Mouse (Mus musculus) adrenal gland, postnatal 36 days (tissue): Measurements from ENCODE around the gene Ces1d. TPM values are rescaled to one million over a fixed set of nuclear protein-coding genes. Genes with fewer than 3 reads are reported as not detected.

Source experiments
- DNase-seq, 2 experiments: peaks; one replicate each; pipeline ENCODE4 v3.0.0; 2021; ENCODE audit warnings: mixed read lengths in 1 of 2
- total RNA-seq, 2 experiments: library from RNA; stranded (reverse); gene quantifications; 2 replicates each; pipeline ENCODE4 v1.2.3; 2021

Ces1d gene
- total RNA-seq, 2 experiments from 2014 or later, result 219 to 245 TPM

- peak; percentile 21 to 59 for DNase-seq
These were observed 56.9 kb downstream of the Ces1d start for GRCm38 (mm10) chr8:93140696-93141095.

GRCm38 (mm10) chr8:93132196-93132595, 65.4 kb downstream of the Ces1d start:
- DNase-seq, result no peak

DNA sequence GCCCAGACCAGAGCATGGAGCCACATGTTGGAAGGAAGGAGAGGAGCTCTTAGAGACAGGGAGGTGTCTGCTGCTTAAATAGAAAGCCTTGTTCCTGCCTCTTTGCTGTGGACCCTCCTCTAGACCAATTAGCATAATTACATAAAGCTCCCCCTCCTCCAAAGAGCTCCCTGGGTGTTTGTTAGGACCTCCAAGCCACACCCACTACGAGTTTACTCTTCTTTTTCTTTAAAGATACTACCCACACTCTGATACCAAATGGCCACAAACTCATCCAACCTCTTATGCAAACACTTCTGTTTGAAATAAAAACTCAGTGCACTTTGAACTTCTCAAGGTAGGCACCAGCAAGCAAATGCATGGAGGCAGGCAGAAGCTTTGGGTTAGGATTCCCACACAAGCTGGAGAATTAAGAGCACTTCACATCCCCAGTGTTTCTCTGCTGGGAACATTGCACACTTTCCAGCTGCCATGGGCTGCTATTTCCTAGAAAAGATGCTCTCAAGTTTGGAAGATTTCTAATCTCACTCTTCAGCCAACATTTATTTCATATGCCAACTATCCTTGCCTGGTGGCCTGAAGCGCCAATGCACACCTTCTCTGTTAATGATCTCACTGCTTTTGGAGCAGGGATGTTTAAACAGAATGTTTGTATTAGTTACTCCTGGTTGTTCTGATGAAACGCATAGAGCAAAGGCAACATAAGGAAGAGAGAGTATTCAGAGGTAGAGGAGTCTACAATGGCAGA, 66.2 kb downstream of the Ces1d start, which contains the start of gene Ces1c:
TSS of gene Ces1c (minus strand) at position 51 of the 748 bp plus-strand sequence.
- DNase-seq, result no peak

GRCm38 (mm10) chr8:93126476-93126875, 71.2 kb downstream of the Ces1d start:
- peak; percentile 1 to 18 for DNase-seq

GRCm38 (mm10) chr8:93122005-93122404, 75.6 kb downstream of the Ces1d start:
- no peak for DNase-seq

Other genes starting within 250 kb of the Ces1d start
- 10 to 100 TPM in 1 of 2 experiments, 1 to 10 TPM in 1; 9.9 to 13.1 TPM for gene Slc6a2, start 237.8 kb downstream of the Ces1d start, total RNA-seq
- not detected for gene Ces1a, start 149.6 kb downstream of the Ces1d start, total RNA-seq
- gene Ces1b, start 117.8 kb downstream of the Ces1d start, total RNA-seq, result not detected
- under 1 TPM in 1 of 2 experiments, not detected in 1; 0.76 TPM for gene Ces1c, start 66.6 kb downstream of the Ces1d start, total RNA-seq
- gene Ces1e, start 31.8 kb upstream of the Ces1d start, total RNA-seq, result not detected
- gene Ces1f, start 81.9 kb upstream of the Ces1d start, total RNA-seq, result 10 to 100 TPM; 10.7 to 19.4 TPM
- gene Ces1g, start 139.5 kb upstream of the Ces1d start, total RNA-seq, result not detected
- not detected for gene Ces1h, start 181.9 kb upstream of the Ces1d start, total RNA-seq